In the genomic region with DNA sequence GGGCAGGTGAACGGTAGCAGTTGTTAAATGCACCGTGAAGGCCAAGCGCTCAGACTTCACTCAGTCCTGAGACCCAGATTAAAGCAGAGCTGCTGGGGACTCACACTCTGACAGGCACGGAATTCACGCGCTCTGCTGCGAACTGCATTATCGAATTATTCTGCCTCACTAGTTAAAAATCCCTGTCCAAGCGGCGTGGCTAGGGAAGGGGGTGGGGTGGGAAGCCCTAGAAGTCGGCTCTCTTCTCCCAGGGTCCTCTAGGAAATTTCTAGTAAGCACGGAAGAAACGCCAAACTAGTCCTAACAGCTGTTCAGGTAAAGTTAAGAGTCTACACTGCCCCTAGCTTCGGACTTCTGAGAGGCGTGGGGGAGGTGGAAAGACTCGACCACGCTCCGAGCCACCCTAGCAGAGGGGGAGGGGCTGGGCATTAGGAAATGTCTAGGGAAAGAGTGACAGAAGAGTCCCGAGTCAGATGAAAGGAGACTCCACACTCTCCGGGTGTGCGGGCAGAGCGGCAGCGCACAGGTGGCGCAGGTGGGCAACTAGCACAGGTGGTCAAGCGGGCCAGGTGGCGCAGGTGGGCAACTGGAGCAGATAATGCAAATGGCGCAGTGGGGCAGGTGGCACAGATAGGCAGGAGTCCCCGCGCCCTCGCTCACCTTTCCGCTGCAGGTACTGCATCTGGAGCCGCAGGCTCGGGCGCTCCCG, we compare ENCODE assay signal across 8 mouse cellular contexts. TPM values are rescaled to one million over a fixed set of nuclear protein-coding genes. Genes with fewer than 3 reads are reported as not detected.
A peak's percentile ranks its signal among the peaks of the same experiment; 100 is the strongest.
DNase-seq lines count a peak whose midpoint lies in the region; ATAC-seq lines count a peak whose summit lies in the region.

No protein-coding gene starts in this region.

- intact Hi-C loops in left cerebral cortex, postnatal 10 days (cut with DNase I), result no loop called here

- DNase-seq in thymus, postnatal 4 days, result peak; percentile 20
- no peak for DNase-seq in thymus, postnatal 0 days (ENCODE audit: low spot score)
- peak; percentile 51 for DNase-seq in embryonic facial prominence, embryonic 11.5 days (ENCODE audit: low spot score)
- no peak for DNase-seq in liver, embryonic 13.5 days
- no peak for DNase-seq in left cerebral cortex, postnatal 10 days (ENCODE audit: extremely low spot score in 1 of 2, low spot score in 2 of 2)

- peak overlapping the region; percentile 83 for H3K4me2 ChIP-seq in embryonic facial prominence, embryonic 11.5 days (ENCODE audit: low read depth, low read length)
- peak overlapping the region; percentile 86 for H3K4me2 ChIP-seq in hindbrain, embryonic 13.5 days
- peak overlapping the region; percentile 75 for H3K4me2 ChIP-seq in liver, embryonic 13.5 days
- H3K4me2 ChIP-seq in neural tube, embryonic 12.5 days (replicated peaks), result peak overlapping the region; percentile 98

- under 1% methylated on average over 35 of the region's 35 CpGs for WGBS in embryonic facial prominence, embryonic 11.5 days
- WGBS in hindbrain, embryonic 13.5 days, result under 1% methylated on average over 35 of the region's 35 CpGs
- WGBS in liver, embryonic 13.5 days (ENCODE audit: insufficient replicate concordance), result 3% methylated on average over 34 of the region's 35 CpGs
- 2% methylated on average over 35 of the region's 35 CpGs for WGBS in neural tube, embryonic 12.5 days

- no peaks in the 10 kb centered on the region for H3K36me3 ChIP-seq in embryonic facial prominence, embryonic 11.5 days (replicated peaks; ENCODE audit: control insufficient read depth, insufficient read depth, low read depth, low read length)
- no peaks in the 10 kb centered on the region for H3K36me3 ChIP-seq in hindbrain, embryonic 13.5 days
- H3K36me3 ChIP-seq in liver, embryonic 13.5 days, result no peaks in the 10 kb centered on the region
- H3K36me3 ChIP-seq in neural tube, embryonic 12.5 days, result no peaks in the 10 kb centered on the region

- H3K4me1 ChIP-seq in embryonic facial prominence, embryonic 11.5 days (ENCODE audit: control insufficient read depth, insufficient read depth, low read length), result peaks cover 5% of the 10 kb centered on the region
- peaks cover 16% of the 10 kb centered on the region for H3K4me1 ChIP-seq in hindbrain, embryonic 13.5 days (replicated peaks)
- peaks cover 12% of the 10 kb centered on the region for H3K4me1 ChIP-seq in liver, embryonic 13.5 days (replicated peaks)
- peaks cover 13% of the 10 kb centered on the region for H3K4me1 ChIP-seq in neural tube, embryonic 12.5 days

- peak; percentile 68 for ATAC-seq in embryonic facial prominence, embryonic 11.5 days (replicated peaks; ENCODE audit: insufficient number of reproducible peaks, low FRiP score, low TSS enrichment, low read depth)
- peak; percentile 39 for ATAC-seq in hindbrain, embryonic 13.5 days (ENCODE audit: low FRiP score)
- ATAC-seq in liver, embryonic 13.5 days (ENCODE audit: low read depth), result peak; percentile 41; the same call in 1 of the 2 replicates
- peak; percentile 61 for ATAC-seq in neural tube, embryonic 12.5 days (ENCODE audit: low FRiP score, low read depth)
- ATAC-seq in megakaryocyte-erythroid progenitor cell, adult 5-6 weeks (replicated peaks; ENCODE audit: low FRiP score, low TSS enrichment, poor library complexity, severe bottlenecking), result no peak

- no peak overlapping the region for H3K27ac ChIP-seq in embryonic facial prominence, embryonic 11.5 days (replicated peaks; ENCODE audit: low read depth, low read length)
- no peak overlapping the region for H3K27ac ChIP-seq in hindbrain, embryonic 13.5 days
- H3K27ac ChIP-seq in liver, embryonic 13.5 days, result no peak overlapping the region
- H3K27ac ChIP-seq in neural tube, embryonic 12.5 days, result no peak overlapping the region

- H3K9ac ChIP-seq in embryonic facial prominence, embryonic 11.5 days (replicated peaks; ENCODE audit: low read length), result no peak overlapping the region; the same call in 1 of the 2 replicates
- peak overlapping the region; percentile 68 for H3K9ac ChIP-seq in hindbrain, embryonic 13.5 days
- H3K9ac ChIP-seq in liver, embryonic 13.5 days, result peak overlapping the region; percentile 49; the same call in 1 of the 2 replicates
- peak overlapping the region; percentile 49 for H3K9ac ChIP-seq in neural tube, embryonic 12.5 days

- peaks cover 18% of the 10 kb centered on the region for H3K27me3 ChIP-seq in embryonic facial prominence, embryonic 11.5 days (ENCODE audit: control insufficient read depth, insufficient read depth, low read length)
- H3K27me3 ChIP-seq in hindbrain, embryonic 13.5 days, result peaks cover 48% of the 10 kb centered on the region
- H3K27me3 ChIP-seq in liver, embryonic 13.5 days, result peaks cover 45% of the 10 kb centered on the region
- H3K27me3 ChIP-seq in neural tube, embryonic 12.5 days (replicated peaks), result peaks cover 34% of the 10 kb centered on the region

- no peaks in the 10 kb centered on the region for H3K9me3 ChIP-seq in embryonic facial prominence, embryonic 11.5 days (replicated peaks; ENCODE audit: control insufficient read depth, low read length)
- H3K9me3 ChIP-seq in hindbrain, embryonic 13.5 days, result 0 out of 2 replicates have a peak, but pooled peaks cover 5% of the 10 kb centered on the region
- H3K9me3 ChIP-seq in liver, embryonic 13.5 days (replicated peaks), result no peaks in the 10 kb centered on the region
- peaks cover 6% of the 10 kb centered on the region; the same call in 1 of the 2 replicates for H3K9me3 ChIP-seq in neural tube, embryonic 12.5 days

- H3K4me3 ChIP-seq in embryonic facial prominence, embryonic 11.5 days (ENCODE audit: low read depth, low read length), result peak overlapping the region; percentile 45
- peak overlapping the region; percentile 52 for H3K4me3 ChIP-seq in hindbrain, embryonic 13.5 days
- peak overlapping the region; percentile 59 for H3K4me3 ChIP-seq in liver, embryonic 13.5 days (replicated peaks)
- peak overlapping the region; percentile 46 for H3K4me3 ChIP-seq in neural tube, embryonic 12.5 days

RNA-seq across cellular contexts. Expression of a gene that starts 0.6 kb away (rescaled TPM):
- polyA plus RNA-seq in thymus, postnatal 0 days (2015; fragmentation: Nextera tagmentation; extraction: Ambion mirVana), result 0.25 and 0.37 TPM in 2 replicates
- polyA plus RNA-seq in embryonic facial prominence, embryonic 11.5 days (2014; fragmentation: Nextera tagmentation; extraction: Ambion mirVana), result 2.7 TPM in 2 replicates
- 12.6 and 13.6 TPM in 2 replicates for polyA plus RNA-seq in hindbrain, embryonic 13.5 days (2015; fragmentation: Nextera tagmentation; extraction: Ambion mirVana)
- 0.14 and 0.15 TPM in 2 replicates for polyA plus RNA-seq in liver, embryonic 13.5 days (2015; fragmentation: Nextera tagmentation; extraction: Ambion mirVana)
- polyA plus RNA-seq in neural tube, embryonic 12.5 days (2016; fragmentation: Nextera tagmentation; extraction: Ambion mirVana), result 8.1 and 9.0 TPM in 2 replicates
- total RNA-seq in left cerebral cortex, postnatal 10 days (2021), result 10 to 100 TPM; 63.8 to 67.1 TPM
- 0.57 TPM in 1 of 2 replicates, not detected in the other for total RNA-seq in megakaryocyte-erythroid progenitor cell, adult 5-6 weeks (2014; fragmentation: Nextera tagmentation)
- 0.57 TPM in 1 of 2 replicates, not detected in the other for total RNA-seq in megakaryocyte-erythroid progenitor cell, adult 5-6 weeks (2017)

RNA-seq across cellular contexts. Expression of a gene that starts 14.4 kb away (rescaled TPM):
- 19.6 and 19.8 TPM in 2 replicates for polyA plus RNA-seq in thymus, postnatal 0 days (2015; fragmentation: Nextera tagmentation; extraction: Ambion mirVana)
- polyA plus RNA-seq in embryonic facial prominence, embryonic 11.5 days (2014; fragmentation: Nextera tagmentation; extraction: Ambion mirVana), result 45.3 and 46.6 TPM in 2 replicates
- 41.3 and 42.6 TPM in 2 replicates for polyA plus RNA-seq in hindbrain, embryonic 13.5 days (2015; fragmentation: Nextera tagmentation; extraction: Ambion mirVana)
- 13.0 and 16.5 TPM in 2 replicates for polyA plus RNA-seq in liver, embryonic 13.5 days (2015; fragmentation: Nextera tagmentation; extraction: Ambion mirVana)
- 47.7 and 54.4 TPM in 2 replicates for polyA plus RNA-seq in neural tube, embryonic 12.5 days (2016; fragmentation: Nextera tagmentation; extraction: Ambion mirVana)
- 10 to 100 TPM; 72.8 to 73.7 TPM for total RNA-seq in left cerebral cortex, postnatal 10 days (2021)
- 21.9 and 33.9 TPM in 2 replicates for total RNA-seq in megakaryocyte-erythroid progenitor cell, adult 5-6 weeks (2014; fragmentation: Nextera tagmentation)
- total RNA-seq in megakaryocyte-erythroid progenitor cell, adult 5-6 weeks (2017), result 17.3 and 23.7 TPM in 2 replicates

Comparison
In these comparisons a context has a peak if more than half of its experiments do, and no peak if none do; other contexts are left out.
1. DNase-seq: peak in thymus, postnatal 4 days (single experiment) and embryonic facial prominence, embryonic 11.5 days (single experiment); none in thymus, postnatal 0 days (single experiment), liver, embryonic 13.5 days (single experiment) and left cerebral cortex, postnatal 10 days (0 of 2).
2. Peak in every context shown above with its lines, with median percentiles within 50 percentile points of each other: H3K4me2 ChIP-seq and H3K4me3 ChIP-seq.